Mouse (Mus musculus) forebrain, embryonic 11.5 days (tissue): Measurements from ENCODE around the gene Saal1. TPM values are rescaled to one million over a fixed set of nuclear protein-coding genes. Genes with fewer than 3 reads are reported as not detected.
A peak's percentile ranks its signal among the peaks of the same experiment; 100 is the strongest.
"Not testable (repeated sequence)": the region's sequence is repeated elsewhere in the genome, so short reads cannot be mapped to it uniquely, and the experiment has no call there.

Experiments
- ATAC-seq: fragments of 200-750 bp; cut with Nextera tagmentation; replicated peaks from 2 replicates; pipeline ENCODE4 v1.8.0; 2017; ENCODE audit warnings: moderate TSS enrichment; ENCODE audit not compliant: low FRiP score
- DNase-seq: peaks from one replicate; pipeline ENCODE4 v3.0.0-alpha.2; 2017; ENCODE audit warnings: low spot score
- H3K27ac ChIP-seq: fragments of 300-500 bp; sonication (generic); 2 replicates; pipeline ENCODE4 v1.5.1; 2014; ENCODE audit warnings: low read depth, low read length
- H3K27me3 ChIP-seq: fragments of 300-500 bp; sonication (generic); 2 replicates; pipeline ENCODE4 v1.6.1; 2014; ENCODE audit warnings: mild to moderate bottlenecking, low read length, mixed read lengths; ENCODE audit not compliant: control insufficient read depth, insufficient read depth
- H3K36me3 ChIP-seq: fragments of 300-500 bp; sonication (generic); 2 replicates; pipeline ENCODE4 v1.6.1; 2014; ENCODE audit warnings: mild to moderate bottlenecking, low read length, moderate library complexity, mixed read lengths; ENCODE audit not compliant: control insufficient read depth, insufficient read depth
- H3K4me1 ChIP-seq: fragments of 300-500 bp; sonication (generic); replicated peaks from 2 replicates; pipeline ENCODE4 v1.6.1; 2014; ENCODE audit warnings: low read length, mixed read lengths; ENCODE audit not compliant: control insufficient read depth, insufficient read depth
- H3K4me2 ChIP-seq: fragments of 300-500 bp; sonication (generic); 2 replicates; pipeline ENCODE4 v1.6.1; 2014; ENCODE audit warnings: low read depth, mild to moderate bottlenecking, low read length, moderate library complexity, mixed read lengths; ENCODE audit not compliant: severe bottlenecking
- H3K4me3 ChIP-seq: fragments of 300-500 bp; sonication (generic); 2 replicates; pipeline ENCODE4 v1.5.1; 2014; ENCODE audit warnings: low read depth, low read length
- H3K9ac ChIP-seq: fragments of 300-500 bp; sonication (generic); 2 replicates; pipeline ENCODE4 v1.6.1; 2014; ENCODE audit warnings: low read length
- H3K9me3 ChIP-seq: fragments of 300-500 bp; sonication (generic); 2 replicates; pipeline ENCODE4 v1.6.1; 2016; ENCODE audit warnings: low read length, mixed read lengths; ENCODE audit not compliant: control insufficient read depth
- WGBS: fragments of 180-500 bp; shearing (Covaris S2); extraction: QIAGEN DNeasy Blood & Tissue Kit; methylation state at CpG from one replicate; pipeline ENCODE4 v1.1.7; 2014; 5-methylcytosine and 5-hydroxymethylcytosine counted together
- polyA plus RNA-seq: library from polyadenylated mRNA; unstranded; fragments of >200 nt; fragmentation: Nextera tagmentation; extraction: Ambion mirVana; gene quantifications from 2 replicates; pipeline ENCODE4 v1.2.1, GENCODE M21; 2014

The Saal1 gene
- polyA plus RNA-seq, 1 experiment from 2014 or later: 45.3 TPM

DNA sequence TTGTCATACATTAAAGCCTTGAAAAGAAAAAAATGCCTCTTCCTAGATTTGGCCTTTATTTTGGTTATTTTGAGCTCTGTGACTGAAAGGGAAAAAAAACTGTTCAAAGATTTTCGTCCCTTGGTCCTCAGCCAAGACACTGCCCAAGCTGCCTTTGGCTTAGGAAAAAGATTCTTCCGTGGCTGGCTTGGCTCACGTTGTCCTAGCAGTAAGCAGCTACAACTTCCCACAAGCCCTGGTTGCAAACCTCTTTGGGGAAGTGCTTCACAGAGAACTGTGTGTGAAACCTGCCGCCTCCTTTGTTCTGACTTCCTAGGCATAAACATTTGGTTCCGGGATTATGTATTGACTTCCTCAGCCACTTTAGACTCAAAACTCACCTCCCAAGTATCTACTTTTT is 6.4 kb upstream of the Saal1 start:
- Histone ChIP-seq H3K4me3 (no peak overlapping the region), H3K9ac (no peak overlapping the region), H3K27me3 (no peaks in the 10 kb centered on the region), H3K4me1 (no peaks in the 10 kb centered on the region), H3K9me3 (no peaks in the 10 kb centered on the region), H3K36me3 (no peaks in the 10 kb centered on the region), H3K4me2 (no peak overlapping the region), H3K27ac (no peak overlapping the region)
- ATAC-seq: no peak
- DNase-seq: no peak
- WGBS: 75% methylated on average over 5 of the region's 5 CpGs

DNA sequence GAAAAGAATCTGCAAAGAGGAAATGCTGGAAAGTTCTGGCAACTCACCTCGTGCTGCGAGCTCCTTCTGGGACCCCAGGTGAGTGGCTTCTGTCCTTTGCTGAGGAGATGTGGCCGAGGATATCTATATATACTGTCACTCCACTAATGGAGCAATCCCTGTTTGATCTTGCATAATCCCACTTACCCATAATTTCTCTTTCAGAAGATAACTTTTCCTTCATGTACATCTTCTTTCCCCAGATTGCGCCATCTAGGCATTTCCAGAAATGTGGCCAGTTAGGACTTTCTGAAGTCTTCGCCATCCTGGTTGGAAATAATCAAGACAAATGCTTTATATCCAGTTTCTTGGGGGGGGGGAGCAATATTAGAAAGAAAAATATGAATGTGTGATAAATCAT is 5.1 kb upstream of the Saal1 start, which contains the start of gene Saa3:
Gene Saa3 (minus strand): TSS at position 101 of the 400 bp plus-strand sequence.
- ATAC-seq (no peak), DNase-seq (no peak)
- Histone ChIP-seq H3K4me1 (no peaks in the 10 kb centered on the region), H3K27ac (no peak within 1 kb of the TSS), H3K9me3 (no peaks in the 10 kb centered on the region), H3K4me3 (no peak within 1 kb of the TSS), H3K4me2 (no peak within 1 kb of the TSS), H3K9ac (no peak within 1 kb of the TSS), H3K36me3 (no peaks in the 10 kb centered on the region), H3K27me3 (no peaks in the 10 kb centered on the region)
- WGBS: 90% methylated on average over 5 of the region's 5 CpGs

DNA sequence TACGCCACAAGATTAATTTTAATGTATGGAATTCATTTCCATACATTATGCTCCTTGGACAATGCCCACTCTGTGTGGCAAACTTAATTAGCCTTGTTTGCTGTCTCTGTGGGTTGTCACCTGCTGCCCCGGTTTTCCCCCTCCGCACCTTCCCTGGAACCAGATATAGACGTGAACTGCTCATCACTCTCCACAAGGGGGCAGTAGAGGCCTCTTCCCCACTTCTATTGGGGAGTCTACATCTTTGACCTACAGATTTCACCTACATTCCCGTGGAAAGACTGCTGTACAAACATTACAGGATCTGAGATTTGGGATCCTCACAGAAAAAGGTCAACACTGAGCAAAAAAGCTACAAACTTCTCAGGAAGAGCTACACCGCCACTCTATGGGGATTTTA is 4.0 kb upstream of the Saal1 start:
- Histone ChIP-seq H3K27ac (no peak overlapping the region), H3K9ac (no peak overlapping the region), H3K4me1 (no peaks in the 10 kb centered on the region), H3K4me2 (no peak overlapping the region), H3K4me3 (no peak overlapping the region), H3K36me3 (no peaks in the 10 kb centered on the region), H3K27me3 (no peaks in the 10 kb centered on the region), H3K9me3 (no peaks in the 10 kb centered on the region)
- ATAC-seq (no peak), DNase-seq (peak; percentile 67)
- 29% methylated on average over 6 of the region's 6 CpGs for WGBS

DNA sequence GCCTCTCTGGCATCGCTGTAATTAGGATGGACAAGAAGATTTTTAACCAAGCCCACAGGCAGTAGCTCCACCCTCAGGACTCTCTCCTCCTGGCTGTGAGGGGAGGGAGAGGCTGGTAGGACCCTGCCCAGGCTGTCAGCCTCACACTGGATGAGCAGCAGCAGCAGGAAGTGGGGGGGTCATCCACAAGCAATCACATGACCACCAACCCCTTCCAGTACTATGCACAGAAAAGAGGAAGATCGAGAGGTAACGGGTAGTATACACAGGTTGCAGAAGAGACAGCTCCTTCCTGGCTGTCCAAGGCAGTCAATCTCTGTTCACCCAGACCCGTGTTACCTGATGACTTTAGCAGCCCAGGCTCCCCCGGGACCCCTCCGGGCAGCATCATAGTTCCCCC is 1.8 kb upstream of the Saal1 start:
- no peaks in the 10 kb centered on the region; the same call in 1 of the 2 replicates for H3K36me3 ChIP-seq
- DNase-seq (no peak), ATAC-seq (no peak)
- H3K4me1 ChIP-seq: no peaks in the 10 kb centered on the region
- H3K9me3 ChIP-seq: no peaks in the 10 kb centered on the region
- 83% methylated on average over 6 of the region's 6 CpGs for WGBS
- H3K27me3 ChIP-seq: no peaks in the 10 kb centered on the region
- H3K4me3 ChIP-seq: no peak overlapping the region
- H3K4me2 ChIP-seq: no peak overlapping the region
- no peak overlapping the region for H3K27ac ChIP-seq
- no peak overlapping the region for H3K9ac ChIP-seq

DNA sequence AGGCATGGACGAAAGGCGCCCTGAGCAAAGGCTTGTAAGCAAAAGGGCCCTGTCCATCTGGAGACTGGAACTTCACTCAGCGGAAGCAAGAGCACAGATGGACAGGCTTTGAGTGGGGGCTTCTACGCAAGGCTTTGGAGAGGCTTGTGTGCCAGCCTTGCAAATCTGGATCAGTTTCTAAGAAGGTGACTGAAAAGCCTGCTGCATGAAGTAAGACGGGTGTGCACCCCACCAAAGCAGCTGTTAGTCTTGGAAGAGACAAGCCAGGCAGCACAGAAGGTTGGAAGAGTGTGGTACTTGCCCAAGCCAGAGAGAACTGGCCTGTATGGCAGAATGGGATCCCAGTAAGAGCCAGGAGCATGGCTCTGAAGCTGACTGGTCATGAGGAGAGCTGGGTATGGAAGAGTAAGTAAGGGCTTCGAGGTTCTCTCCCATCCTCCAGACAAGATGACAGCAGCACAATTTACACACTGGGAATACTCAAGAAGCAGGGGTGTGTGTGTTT is 9.9 kb downstream of the Saal1 start:
- H3K36me3 ChIP-seq: peaks cover 24% of the 10 kb centered on the region; the same call in 1 of the 2 replicates
- ATAC-seq: no peak
- H3K4me2 ChIP-seq: no peak overlapping the region
- H3K9ac ChIP-seq: no peak overlapping the region
- no peak for DNase-seq
- H3K27ac ChIP-seq: no peak overlapping the region
- 96% methylated on average over 6 of the region's 6 CpGs for WGBS
- no peaks in the 10 kb centered on the region for H3K4me1 ChIP-seq
- no peaks in the 10 kb centered on the region for H3K27me3 ChIP-seq
- H3K9me3 ChIP-seq: no peaks in the 10 kb centered on the region
- H3K4me3 ChIP-seq: no peak overlapping the region

DNA sequence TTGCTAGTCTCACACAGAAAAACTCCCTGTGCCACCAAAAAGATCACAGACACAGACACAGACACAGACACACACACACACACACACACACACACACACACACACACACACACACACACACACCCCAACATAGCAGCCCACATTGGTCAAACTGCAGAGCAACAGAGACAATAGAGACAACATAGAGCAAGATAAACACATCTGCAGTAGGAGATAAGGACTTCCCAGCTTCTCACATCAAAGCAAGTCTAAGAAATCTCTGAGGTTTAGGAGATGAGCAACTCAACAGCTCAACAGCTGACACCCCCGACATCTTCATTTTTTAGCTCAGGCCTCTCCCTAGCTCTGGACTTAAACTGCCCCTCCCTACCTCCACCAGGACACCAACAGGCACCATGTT is 13.7 kb downstream of the Saal1 start:
- ATAC-seq (no peak), DNase-seq (no peak)

DNA sequence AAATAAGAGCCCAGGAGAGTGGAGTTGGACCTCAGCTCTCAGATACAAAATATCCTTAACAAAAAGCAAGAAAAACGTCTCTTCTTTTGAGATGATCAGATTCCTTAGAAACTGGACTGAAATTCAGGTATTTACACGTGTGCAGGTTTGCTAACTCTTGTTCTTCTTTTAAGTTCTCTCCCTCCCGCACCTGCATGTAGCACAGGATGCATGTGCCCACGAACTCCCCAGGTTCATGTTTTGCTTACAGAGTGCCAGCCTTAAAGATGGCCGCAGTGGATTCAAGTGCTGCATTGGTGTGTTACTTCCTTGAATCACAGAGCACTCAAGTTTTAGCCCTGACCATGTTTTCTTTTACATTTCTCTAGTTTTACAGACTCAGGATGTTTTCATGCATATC is 23.7 kb downstream of the Saal1 start:
- Histone ChIP-seq H3K9ac (no peak overlapping the region), H3K9me3 (no peaks in the 10 kb centered on the region), H3K36me3 (peaks cover 4% of the 10 kb centered on the region; the same call in 1 of the 2 replicates), H3K4me1 (no peaks in the 10 kb centered on the region), H3K4me2 (no peak overlapping the region), H3K4me3 (no peak overlapping the region), H3K27ac (no peak overlapping the region), H3K27me3 (no peaks in the 10 kb centered on the region)
- no peak for DNase-seq
- 88% methylated on average over 5 of the region's 5 CpGs for WGBS
- ATAC-seq: no peak

More for the DNA sequence above, 13.7 kb downstream of the Saal1 start:
- H3K36me3 ChIP-seq: peaks cover 7% of the 10 kb centered on the region; the same call in 1 of the 2 replicates
- no peaks in the 10 kb centered on the region for H3K4me1 ChIP-seq
- H3K27me3 ChIP-seq: no peaks in the 10 kb centered on the region
- no peak overlapping the region for H3K27ac ChIP-seq
- H3K9me3 ChIP-seq: no peaks in the 10 kb centered on the region
- H3K4me3 ChIP-seq: no peak overlapping the region
- H3K4me2 ChIP-seq: no peak overlapping the region
- no peak overlapping the region for H3K9ac ChIP-seq
- 88% methylated on average over 1 of the region's 1 CpGs for WGBS

DNA sequence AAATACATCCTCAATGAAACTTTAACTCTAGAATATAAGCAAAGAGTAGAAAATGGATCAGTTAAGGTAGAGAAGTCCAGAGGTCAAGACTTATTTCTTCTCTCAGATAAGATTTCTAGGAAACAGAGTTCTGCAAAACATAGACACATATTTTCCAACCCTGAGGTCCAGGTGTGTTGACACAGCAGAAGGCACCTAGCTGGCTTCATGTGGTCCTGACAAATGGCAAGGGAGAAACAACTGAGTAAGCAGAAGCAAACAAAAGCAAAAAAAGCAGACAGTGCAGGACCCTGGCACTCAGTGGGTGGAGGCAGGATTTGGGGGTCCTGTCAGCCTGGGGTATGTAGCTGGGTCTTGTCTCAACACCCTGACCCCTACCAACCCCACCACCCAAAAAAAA is 29.7 kb downstream of the Saal1 start:
- Histone ChIP-seq H3K36me3 (no peaks in the 10 kb centered on the region), H3K9me3 (no peaks in the 10 kb centered on the region), H3K9ac (no peak overlapping the region), H3K4me2 (no peak overlapping the region), H3K27ac (no peak overlapping the region), H3K27me3 (no peaks in the 10 kb centered on the region), H3K4me1 (no peaks in the 10 kb centered on the region), H3K4me3 (no peak overlapping the region)
- ATAC-seq: no peak
- DNase-seq: no peak

DNA sequence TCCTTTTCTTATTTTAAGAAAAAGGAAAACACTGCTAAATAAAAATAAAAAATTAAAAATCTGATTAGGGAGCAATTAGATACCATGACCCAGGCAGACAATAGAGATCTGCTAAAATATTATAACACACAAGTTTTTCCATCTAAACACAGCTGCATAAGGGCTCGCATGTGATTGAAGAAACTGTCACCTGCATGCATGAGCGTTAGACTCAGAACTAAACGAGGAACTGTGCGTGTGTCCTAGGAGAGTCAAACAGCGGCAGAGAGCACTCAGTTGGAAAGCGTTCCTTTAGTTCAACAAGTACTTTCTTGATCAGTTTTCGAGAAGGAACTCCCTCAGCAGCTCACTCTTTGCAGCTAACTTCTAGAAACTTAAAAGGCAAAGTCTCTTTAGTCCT is 31.4 kb downstream of the Saal1 start:
- not testable (repeated sequence) for H3K9ac ChIP-seq, ATAC-seq, H3K9me3 ChIP-seq, H3K4me3 ChIP-seq, H3K27me3 ChIP-seq, DNase-seq, H3K4me1 ChIP-seq, H3K4me2 ChIP-seq, H3K27ac ChIP-seq, H3K36me3 ChIP-seq
- WGBS: 81% methylated on average over 7 of the region's 7 CpGs
